ENCODE assay signal across 9 mouse cellular contexts in the genomic region with DNA sequence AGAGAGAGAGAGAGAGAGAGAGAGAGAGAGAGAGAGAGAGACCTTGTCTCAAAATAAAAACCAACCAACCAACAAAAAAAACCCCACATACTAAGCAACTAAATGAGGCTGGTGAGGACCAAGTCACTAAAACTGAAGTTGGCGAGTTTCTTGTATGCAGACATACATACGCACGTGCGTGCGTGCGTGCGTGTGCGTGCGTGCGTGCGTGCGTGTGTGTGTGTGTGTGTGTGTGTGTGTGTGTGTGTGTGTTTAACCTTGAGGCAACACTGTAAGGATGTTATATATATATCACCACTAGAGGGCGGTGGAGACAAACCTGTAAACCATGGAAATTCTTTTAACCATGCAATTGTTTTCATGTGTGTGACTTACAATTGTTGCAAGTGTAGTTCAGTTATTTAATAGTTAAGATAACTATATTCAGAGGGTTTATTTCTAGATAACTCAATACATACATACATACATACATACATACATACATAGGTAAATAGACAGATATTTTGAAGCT. TPM values are rescaled to one million over a fixed set of nuclear protein-coding genes. Genes with fewer than 3 reads are reported as not detected.
DNase-seq lines count a peak whose midpoint lies in the region; ATAC-seq and TF ChIP-seq lines count a peak whose summit lies in the region.
"Had no signal": no experiment of that assay in that cellular context is flagged by ENCODE, and none has a peak within 500 bp of the region (broad histone marks: within the 10 kb centered on the region; RNA-seq: fewer than 3 reads in every experiment).

No protein-coding gene starts in this region.

- H3K4me1 ChIP-seq in hindbrain, postnatal 0 days (ENCODE audit: insufficient read depth, low read length), result no peaks in the 10 kb centered on the region
- H3K4me1 ChIP-seq in hindbrain, embryonic 10.5 days (replicated peaks), result no peaks in the 10 kb centered on the region; the same call in 1 of the 2 replicates
- no peaks in the 10 kb centered on the region for H3K4me1 ChIP-seq in midbrain, embryonic 14.5 days (ENCODE audit: control insufficient read depth, insufficient read depth, low read length)
- no peaks in the 10 kb centered on the region for H3K4me1 ChIP-seq in midbrain, embryonic 16.5 days (ENCODE audit: control insufficient read depth, insufficient read depth, low read length)

- no peak overlapping the region for H3K9ac ChIP-seq in hindbrain, postnatal 0 days (replicated peaks; ENCODE audit: low read length)
- no peak overlapping the region for H3K9ac ChIP-seq in midbrain, embryonic 14.5 days (replicated peaks; ENCODE audit: low read length)
- no peak overlapping the region for H3K9ac ChIP-seq in midbrain, embryonic 16.5 days (ENCODE audit: low read depth, low read length)

- H3K4me3 ChIP-seq in hindbrain, postnatal 0 days (ENCODE audit: low read length), result no peak overlapping the region
- no peak overlapping the region for H3K4me3 ChIP-seq in hindbrain, embryonic 10.5 days
- no peak overlapping the region for H3K4me3 ChIP-seq in midbrain, embryonic 14.5 days (replicated peaks; ENCODE audit: low read depth, low read length)
- H3K4me3 ChIP-seq in midbrain, embryonic 16.5 days (ENCODE audit: low read depth, low read length), result no peak overlapping the region

- peak; percentile 73 for DNase-seq in hindbrain, postnatal 0 days (ENCODE audit: low spot score)
- DNase-seq in hindbrain, embryonic 10.5 days (ENCODE audit: low spot score), result no peak
- DNase-seq in midbrain, embryonic 14.5 days, result peak; percentile 59
- DNase-seq in R1 (ENCODE audit: low read depth, low spot score), result peak; percentile 81
- peak; percentile 28 for DNase-seq in retina, adult 2 months (ENCODE audit: low read depth, low spot score)
- no peak for DNase-seq in gastrocnemius, postnatal 25 days
- DNase-seq: cerebellum, adult 8-10 months had no signal

- 86% methylated on average over 13 of the region's 13 CpGs for WGBS in hindbrain, postnatal 0 days
- 76% methylated on average over 13 of the region's 13 CpGs for WGBS in hindbrain, embryonic 10.5 days
- 83% methylated on average over 13 of the region's 13 CpGs for WGBS in midbrain, embryonic 14.5 days
- WGBS in midbrain, embryonic 16.5 days, result 89% methylated on average over 13 of the region's 13 CpGs

- peak; percentile 74 for TF ChIP-seq CTCF in hindbrain, postnatal 0 days (IDR thresholded peaks at IDR 0.05; ENCODE audit: low read depth)

- no peak overlapping the region for H3K4me2 ChIP-seq in hindbrain, postnatal 0 days (ENCODE audit: low read depth, low read length)
- H3K4me2 ChIP-seq in midbrain, embryonic 14.5 days (ENCODE audit: low read length), result no peak overlapping the region
- H3K4me2 ChIP-seq in midbrain, embryonic 16.5 days (ENCODE audit: low read length), result no peak overlapping the region

- no peak for ATAC-seq in hindbrain, postnatal 0 days
- ATAC-seq in midbrain, embryonic 14.5 days (ENCODE audit: low FRiP score, low TSS enrichment), result no peak
- ATAC-seq in midbrain, embryonic 16.5 days, result no peak
- no peak for ATAC-seq in inflammation-experienced regulatory T-cells, adult 6 months

- no peaks in the 10 kb centered on the region for H3K9me3 ChIP-seq in hindbrain, postnatal 0 days (ENCODE audit: low read length)
- no peaks in the 10 kb centered on the region for H3K9me3 ChIP-seq in hindbrain, embryonic 10.5 days
- H3K9me3 ChIP-seq in midbrain, embryonic 14.5 days (ENCODE audit: control insufficient read depth, low read length), result no peaks in the 10 kb centered on the region
- H3K9me3 ChIP-seq in midbrain, embryonic 16.5 days (replicated peaks; ENCODE audit: control insufficient read depth, low read length, poor library complexity, severe bottlenecking), result no peaks in the 10 kb centered on the region

- no peaks in the 10 kb centered on the region for H3K27me3 ChIP-seq in hindbrain, postnatal 0 days (ENCODE audit: insufficient read depth, low read length)
- H3K27me3 ChIP-seq in hindbrain, embryonic 10.5 days (ENCODE audit: insufficient read depth, poor library complexity, severe bottlenecking), result no peaks in the 10 kb centered on the region
- H3K27me3 ChIP-seq in midbrain, embryonic 14.5 days (ENCODE audit: control insufficient read depth, insufficient read depth, low read length), result no peaks in the 10 kb centered on the region
- H3K27me3 ChIP-seq in midbrain, embryonic 16.5 days (ENCODE audit: control insufficient read depth, insufficient read depth, low read depth, low read length), result no peaks in the 10 kb centered on the region

- no peaks in the 10 kb centered on the region for H3K36me3 ChIP-seq in hindbrain, postnatal 0 days (ENCODE audit: insufficient read depth, low read length)
- no peaks in the 10 kb centered on the region for H3K36me3 ChIP-seq in hindbrain, embryonic 10.5 days
- no peaks in the 10 kb centered on the region for H3K36me3 ChIP-seq in midbrain, embryonic 14.5 days (ENCODE audit: control insufficient read depth, insufficient read depth, low read length)
- no peaks in the 10 kb centered on the region for H3K36me3 ChIP-seq in midbrain, embryonic 16.5 days (ENCODE audit: control insufficient read depth, insufficient read depth, low read length)

- no peak overlapping the region for H3K27ac ChIP-seq in hindbrain, postnatal 0 days
- H3K27ac ChIP-seq in hindbrain, embryonic 10.5 days, result no peak overlapping the region
- no peak overlapping the region for H3K27ac ChIP-seq in midbrain, embryonic 14.5 days (replicated peaks; ENCODE audit: low read depth, low read length)
- H3K27ac ChIP-seq in midbrain, embryonic 16.5 days (ENCODE audit: low read length), result no peak overlapping the region

RNA-seq across cellular contexts. Expression of gene Cdk1, which starts 14.2 kb away (rescaled TPM):
- 28.1 and 44.3 TPM in 2 replicates for total RNA-seq in hindbrain, postnatal 0 days (2014; rRNA removed)
- polyA plus RNA-seq in hindbrain, postnatal 0 days (2015; fragmentation: Nextera tagmentation; extraction: Ambion mirVana), result 59.6 and 74.2 TPM in 2 replicates
- polyA plus RNA-seq in hindbrain, embryonic 10.5 days (2016; fragmentation: Nextera tagmentation; extraction: Ambion mirVana), result 410 and 491 TPM in 2 replicates
- 60.5 and 94.2 TPM in 2 replicates for polyA plus RNA-seq in midbrain, embryonic 14.5 days (2014; fragmentation: Nextera tagmentation; extraction: Ambion mirVana)
- polyA plus RNA-seq in midbrain, embryonic 16.5 days (2015; fragmentation: Nextera tagmentation; extraction: Ambion mirVana), result 31.9 and 49.3 TPM in 2 replicates
- 100 to 1,000 TPM in 1 of 3 experiments, 10 to 100 TPM in 2; 10.6 to 131 (median 15.8) TPM for polyA plus RNA-seq in inflammation-experienced regulatory T-cells, adult 6 months (2017; shearing (Covaris generic))
- 1 to 10 TPM; 2.0 to 2.3 TPM for total RNA-seq in gastrocnemius, postnatal 25 days (2021)

RNA-seq across cellular contexts. Expression of gene Ank3, which starts 31.6 kb away (rescaled TPM):
- 200 and 239 TPM in 2 replicates for total RNA-seq in hindbrain, postnatal 0 days (2014; rRNA removed)
- polyA plus RNA-seq in hindbrain, postnatal 0 days (2015; fragmentation: Nextera tagmentation; extraction: Ambion mirVana), result 58.7 and 60.1 TPM in 2 replicates
- polyA plus RNA-seq in hindbrain, embryonic 10.5 days (2016; fragmentation: Nextera tagmentation; extraction: Ambion mirVana), result 37.8 and 44.7 TPM in 2 replicates
- 139 and 150 TPM in 2 replicates for polyA plus RNA-seq in midbrain, embryonic 14.5 days (2014; fragmentation: Nextera tagmentation; extraction: Ambion mirVana)
- polyA plus RNA-seq in midbrain, embryonic 16.5 days (2015; fragmentation: Nextera tagmentation; extraction: Ambion mirVana), result 86.7 and 102 TPM in 2 replicates
- polyA plus RNA-seq in inflammation-experienced regulatory T-cells, adult 6 months (2017; shearing (Covaris generic)), result under 1 TPM in 2 of 3 experiments, not detected in 1; 0.58 to 0.98 TPM
- 10 to 100 TPM; 86.6 to 98.7 TPM for total RNA-seq in gastrocnemius, postnatal 25 days (2021)

Comparison
In these comparisons a context has a peak if more than half of its experiments do, and no peak if none do; other contexts are left out.
1. DNase-seq: peak in hindbrain, postnatal 0 days (single experiment), midbrain, embryonic 14.5 days (single experiment), R1 (single experiment) and retina, adult 2 months (single experiment); none in hindbrain, embryonic 10.5 days (single experiment) and gastrocnemius, postnatal 25 days (single experiment).
2. RNA of gene Ank3, which starts 31.6 kb away (polyA plus RNA-seq): 139 to 150 TPM in midbrain, embryonic 14.5 days, 86.7 to 102 TPM in midbrain, embryonic 16.5 days, 58.7 to 60.1 TPM in hindbrain, postnatal 0 days and 37.8 to 44.7 TPM in hindbrain, embryonic 10.5 days; 0.58 to 0.98 TPM in inflammation-experienced regulatory T-cells, adult 6 months; every median in the first group is over 10 times any median in the second.